Mouse (Mus musculus): ENCODE measurements around the gene Dtd1. TPM values are rescaled to one million over a fixed set of nuclear protein-coding genes. Genes with fewer than 3 reads are reported as not detected.
"Not testable (repeated sequence)": the region's sequence is repeated elsewhere in the genome, so short reads cannot be mapped to it uniquely, and the experiment has no call there.

Gene Dtd1
- total RNA-seq (2015; ENCODE audit: low replicate concordance) (4.2 and 5.4 TPM in 2 replicates), total RNA-seq (2017; ENCODE audit: low replicate concordance) (3.6 and 14.5 TPM in 2 replicates)

GRCm38 (mm10) chr2:144599831-144600687 lies at the start of gene Dtd1:
TSS of gene Dtd1 (plus strand) at chr2:144599897.
- ATAC-seq (replicated peaks; ENCODE audit: low FRiP score, poor library complexity, severe bottlenecking), result peak; percentile 99

- peak; percentile 53; the same call in 1 of the 2 replicates for ATAC-seq (replicated peaks; ENCODE audit: low FRiP score, poor library complexity, severe bottlenecking)
These were observed 49.2 kb upstream of the Dtd1 start, which contains the start of gene Rbbp9 for GRCm38 (mm10) chr2:144550529-144550928. TSS of gene Rbbp9 (minus strand) at chr2:144550869.

- no peak for ATAC-seq (replicated peaks; ENCODE audit: low FRiP score, poor library complexity, severe bottlenecking)
These were observed 45.8 kb upstream of the Dtd1 start for GRCm38 (mm10) chr2:144553905-144554304.

- peak; percentile 16; the same call in 1 of the 2 replicates for ATAC-seq (replicated peaks; ENCODE audit: low FRiP score, poor library complexity, severe bottlenecking)
These were observed 44.3 kb upstream of the Dtd1 start for GRCm38 (mm10) chr2:144555286-144555819.

GRCm38 (mm10) chr2:144555820-144556552 lies 43.7 kb upstream of the Dtd1 start, which contains the start of gene Sec23b:
TSS of gene Sec23b (plus strand) at chr2:144556229.
- peak; percentile 98 for ATAC-seq (replicated peaks; ENCODE audit: low FRiP score, poor library complexity, severe bottlenecking)

- no peak for ATAC-seq (replicated peaks; ENCODE audit: low FRiP score, poor library complexity, severe bottlenecking)
These were observed 11.0 kb upstream of the Dtd1 start for GRCm38 (mm10) chr2:144588723-144589122.

GRCm38 (mm10) chr2:144593036-144593435 lies 6.7 kb upstream of the Dtd1 start:
- not testable (repeated sequence) for ATAC-seq (replicated peaks; ENCODE audit: low FRiP score, poor library complexity, severe bottlenecking)

- ATAC-seq (replicated peaks; ENCODE audit: low FRiP score, poor library complexity, severe bottlenecking), result peak; percentile 92
These were observed 5.6 kb upstream of the Dtd1 start, which contains the start of gene Smim26 for GRCm38 (mm10) chr2:144593951-144594651. TSS of gene Smim26 (plus strand) at chr2:144594054.

- no peak for ATAC-seq (replicated peaks; ENCODE audit: low FRiP score, poor library complexity, severe bottlenecking)
These were observed 1.7 kb upstream of the Dtd1 start for GRCm38 (mm10) chr2:144598006-144598405.

- no peak for ATAC-seq (replicated peaks; ENCODE audit: low FRiP score, poor library complexity, severe bottlenecking)
These were observed 1.9 kb downstream of the Dtd1 start for GRCm38 (mm10) chr2:144601576-144601975.

GRCm38 (mm10) chr2:144613956-144614355 lies 14.3 kb downstream of the Dtd1 start:
- ATAC-seq (replicated peaks; ENCODE audit: low FRiP score, poor library complexity, severe bottlenecking), result no peak

- ATAC-seq (replicated peaks; ENCODE audit: low FRiP score, poor library complexity, severe bottlenecking), result no peak
These were observed 17.6 kb downstream of the Dtd1 start for GRCm38 (mm10) chr2:144617074-144617874.

- ATAC-seq (replicated peaks; ENCODE audit: low FRiP score, poor library complexity, severe bottlenecking), result no peak
These were observed 21.8 kb downstream of the Dtd1 start for GRCm38 (mm10) chr2:144621491-144621890.

- ATAC-seq (replicated peaks; ENCODE audit: low FRiP score, poor library complexity, severe bottlenecking), result no peak
These were observed 33.9 kb downstream of the Dtd1 start for GRCm38 (mm10) chr2:144633551-144633950.

- no peak for ATAC-seq (replicated peaks; ENCODE audit: low FRiP score, poor library complexity, severe bottlenecking)
These were observed 34.5 kb downstream of the Dtd1 start for GRCm38 (mm10) chr2:144634231-144634630.

GRCm38 (mm10) chr2:144634729-144635128 lies 35.0 kb downstream of the Dtd1 start:
- no peak for ATAC-seq (replicated peaks; ENCODE audit: low FRiP score, poor library complexity, severe bottlenecking)

- ATAC-seq (replicated peaks; ENCODE audit: low FRiP score, poor library complexity, severe bottlenecking), result peak; percentile 80
These were observed 36.1 kb downstream of the Dtd1 start for GRCm38 (mm10) chr2:144635644-144636320.

- ATAC-seq (replicated peaks; ENCODE audit: low FRiP score, poor library complexity, severe bottlenecking), result no peak
These were observed 37.5 kb downstream of the Dtd1 start for GRCm38 (mm10) chr2:144637204-144637603.
